Mouse (Mus musculus) adrenal gland, postnatal 36 days (tissue): ENCODE data around the gene Actrt2. TPM values are rescaled to one million over a fixed set of nuclear protein-coding genes. Genes with fewer than 3 reads are reported as not detected.
A peak's percentile ranks its signal among the peaks of the same experiment; 100 is the strongest.

ENCODE experiments used
- DNase-seq, 2 experiments: peaks; one replicate each; pipeline ENCODE4 v3.0.0; 2021; ENCODE audit warnings: mixed read lengths in 1 of 2
- total RNA-seq, 2 experiments: library from RNA; stranded (reverse); gene quantifications; 2 replicates each; pipeline ENCODE4 v1.2.3; 2021

Gene Actrt2
- total RNA-seq, 2 experiments from 2014 or later: not detected

DNA sequence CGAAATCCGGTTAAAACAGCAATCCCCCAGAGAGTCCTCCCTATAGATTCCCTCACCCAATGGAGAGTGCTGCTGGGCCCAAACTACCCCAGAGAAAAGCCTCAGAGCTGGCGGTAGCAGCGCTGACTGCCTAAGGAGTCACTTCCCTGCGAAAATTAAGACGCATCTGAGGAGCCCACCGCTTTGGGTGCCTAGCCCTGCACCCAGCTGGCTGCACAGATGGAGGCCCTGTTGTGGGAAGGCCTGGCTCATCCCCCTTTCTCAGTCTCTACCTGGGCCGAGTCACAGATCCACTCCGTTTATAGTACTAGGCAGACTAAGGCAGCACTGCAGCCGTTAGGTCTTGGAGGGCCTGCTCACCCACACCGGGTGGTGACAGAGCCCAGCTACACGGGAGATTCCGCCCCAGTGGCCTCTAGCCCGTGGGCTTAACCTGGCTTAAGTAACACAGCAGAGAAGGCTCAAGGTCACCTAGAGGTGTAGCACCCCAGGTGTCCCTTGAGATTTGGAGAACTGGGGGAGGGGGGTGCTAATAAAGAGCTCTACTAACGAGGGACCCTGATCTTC, 29.3 kb downstream of the Actrt2 start:
- no peak for DNase-seq

DNA sequence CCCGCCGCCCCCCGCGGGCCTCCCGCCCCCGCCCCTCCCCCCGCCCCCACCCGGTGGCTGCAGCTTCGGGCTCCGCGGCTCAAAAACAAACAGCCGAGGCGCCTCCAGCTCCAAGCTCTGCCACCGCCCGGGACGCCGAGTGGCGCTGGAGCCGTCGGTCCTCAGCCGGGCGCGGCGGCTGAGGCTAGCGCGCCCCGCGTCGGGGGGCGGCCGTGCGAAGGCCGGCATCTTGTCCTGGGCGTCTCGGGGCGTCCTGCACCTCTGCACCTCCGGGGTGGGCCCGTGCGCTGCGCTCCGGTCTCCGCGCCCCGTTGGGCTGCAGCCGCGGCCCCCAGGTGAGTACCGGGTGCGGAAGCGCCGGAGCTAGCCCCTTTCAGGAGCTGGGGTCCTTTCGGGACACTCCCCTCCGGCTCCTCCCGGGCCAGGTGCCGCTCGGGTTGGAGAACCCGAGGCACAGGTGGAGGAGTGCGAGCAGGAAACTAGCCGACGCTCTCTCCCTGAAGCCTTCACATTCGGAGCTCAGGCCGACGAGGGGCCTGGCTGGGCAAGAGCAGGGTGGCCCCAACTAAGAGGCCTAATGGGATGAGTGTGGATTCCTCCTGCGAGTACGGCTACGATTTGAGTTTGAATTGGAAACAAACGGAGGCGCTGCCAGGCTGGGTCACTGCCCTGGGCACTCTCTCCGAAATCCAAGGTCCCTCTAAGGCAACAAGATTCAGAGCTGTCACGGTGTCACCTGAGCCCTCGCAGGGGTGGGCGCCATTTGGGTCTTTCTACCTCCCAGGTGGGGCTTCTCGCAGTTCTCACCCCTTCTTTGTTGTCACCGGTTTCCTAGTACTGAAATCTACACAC, 30.0 kb downstream of the Actrt2 start:
- no peak for DNase-seq

DNA sequence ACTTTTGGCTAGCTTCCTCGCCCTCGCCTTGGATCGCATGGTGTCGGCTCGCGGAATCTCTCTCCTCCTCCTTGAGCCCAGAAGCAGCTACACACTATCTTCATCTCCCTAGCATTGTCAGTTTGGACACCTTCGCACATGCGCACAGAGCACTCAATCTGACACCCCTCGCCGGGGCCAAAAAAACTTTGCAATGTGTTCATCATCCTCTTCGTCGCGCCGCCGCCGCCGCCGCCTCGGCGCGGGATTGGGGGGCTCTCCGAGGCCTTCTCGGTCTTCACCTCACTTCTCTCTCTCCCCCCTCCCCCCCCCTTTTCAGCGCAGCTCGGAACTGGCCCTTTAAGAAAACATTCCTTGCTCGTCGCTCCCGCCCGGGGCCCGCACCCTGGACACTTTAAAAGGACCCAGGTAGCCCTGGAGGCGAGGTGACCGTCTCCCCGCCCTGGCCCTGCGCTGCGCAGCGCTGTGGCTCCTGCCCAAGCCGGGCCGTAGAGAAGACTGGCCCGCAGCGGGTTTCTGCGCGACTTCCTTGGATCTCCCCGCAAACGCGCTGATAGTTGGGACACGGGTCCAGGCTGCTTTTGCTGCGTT, 30.9 kb downstream of the Actrt2 start, which contains the start of gene Prdm16:
Gene Prdm16 (minus strand): TSS at position 153 of the 591 bp plus-strand sequence.
- peak; percentile 23 to 35 for DNase-seq

DNA sequence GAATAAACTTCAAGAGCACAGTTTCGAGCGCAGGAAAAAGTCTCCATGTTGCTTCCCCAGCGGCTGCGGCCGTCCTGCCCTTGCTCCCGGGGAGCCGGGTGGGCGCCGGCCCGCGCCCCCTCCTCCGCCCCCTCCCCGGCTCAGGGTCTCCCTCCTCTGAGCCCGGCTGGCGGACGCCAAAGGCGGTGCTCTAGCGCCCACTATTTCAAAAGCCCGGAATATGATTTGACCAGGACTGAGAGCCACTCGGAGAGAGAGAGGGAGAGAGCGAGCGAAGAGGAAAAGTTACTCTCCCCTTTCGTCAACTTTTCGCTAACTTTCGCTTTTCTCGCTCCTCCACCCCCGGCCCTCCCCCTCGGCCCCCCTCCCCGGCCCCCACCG, 31.6 kb downstream of the Actrt2 start:
- peak; percentile 30 to 36 for DNase-seq

DNA sequence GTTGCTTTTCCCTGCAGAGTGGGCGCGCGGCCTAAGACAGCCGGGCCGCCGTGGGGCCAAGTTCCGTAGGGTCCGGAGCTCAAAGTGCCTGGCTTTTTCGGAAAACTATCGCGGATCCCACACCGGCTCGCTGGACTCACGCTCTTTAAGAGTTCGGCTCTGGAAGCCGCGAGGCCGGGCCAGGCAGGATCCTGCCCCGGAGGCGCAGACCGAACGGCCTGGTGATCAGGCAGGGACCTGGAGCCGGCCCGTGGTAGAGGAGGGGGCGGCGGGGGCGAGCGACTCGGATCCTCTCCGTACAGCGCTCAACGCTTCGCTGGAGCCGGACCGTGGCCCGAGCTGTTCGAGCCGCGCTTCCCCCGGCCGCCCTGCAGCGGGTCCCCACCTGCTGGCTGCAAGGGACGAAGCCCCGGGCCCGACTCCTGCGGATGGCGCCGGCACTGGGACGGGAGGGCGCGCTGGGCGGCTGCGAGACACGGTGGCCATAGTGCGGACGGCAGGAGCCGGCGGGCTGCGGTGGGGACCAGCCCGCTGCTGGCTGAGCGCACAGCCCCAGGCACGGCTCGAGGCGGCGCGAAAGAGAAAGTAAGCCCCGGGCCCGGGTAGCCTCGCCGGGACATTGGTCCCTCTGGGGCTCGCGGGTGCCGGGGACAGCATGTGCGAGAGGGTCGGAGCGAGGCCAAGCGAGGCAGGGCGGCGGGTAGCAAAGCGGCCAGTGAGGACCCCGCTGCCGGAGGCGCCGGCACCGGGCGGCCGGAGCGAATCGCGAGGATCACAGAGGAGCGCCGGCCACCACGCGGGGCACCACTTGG, 32.2 kb downstream of the Actrt2 start:
- peak; percentile 41 to 57 for DNase-seq

DNA sequence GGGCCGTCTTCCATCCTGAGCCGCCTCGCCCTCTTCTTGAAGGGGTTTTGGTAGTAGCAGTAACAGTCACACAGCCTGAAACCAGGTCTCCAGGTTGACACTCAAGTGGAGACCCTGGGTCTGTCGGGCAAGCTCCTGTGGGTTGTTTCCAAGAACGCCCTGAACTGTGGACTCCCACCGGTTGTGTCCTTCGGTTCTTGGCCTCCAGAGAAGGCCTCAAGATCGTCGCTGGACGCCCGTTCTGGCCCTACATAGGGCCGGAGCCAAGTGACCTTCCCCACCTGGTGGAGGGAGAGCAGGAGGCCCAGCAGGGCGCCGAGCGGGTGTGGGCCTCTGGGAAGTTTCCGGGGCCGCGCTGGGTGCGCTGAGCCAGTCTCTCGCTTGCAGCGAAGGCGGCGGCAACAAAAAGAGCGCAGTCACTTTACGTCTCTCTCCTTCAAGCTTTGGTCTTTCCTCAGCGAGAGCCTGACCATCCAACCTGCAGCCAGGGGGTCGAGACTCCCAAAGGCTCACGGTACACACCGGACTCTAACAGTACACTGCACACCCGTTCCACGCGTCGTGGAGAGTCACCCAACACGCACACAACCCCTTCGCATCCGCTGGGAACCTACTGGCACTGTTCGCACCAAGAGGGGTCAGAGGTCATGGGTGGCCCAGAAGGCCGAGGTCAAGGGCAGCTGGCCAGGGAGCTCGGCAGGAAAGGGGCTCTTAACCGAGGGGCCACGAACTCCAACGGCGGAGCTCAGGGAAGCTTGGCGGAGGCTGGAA, 33.0 kb downstream of the Actrt2 start:
- peak in 1 of 2 experiments; percentile 30 for DNase-seq

DNA sequence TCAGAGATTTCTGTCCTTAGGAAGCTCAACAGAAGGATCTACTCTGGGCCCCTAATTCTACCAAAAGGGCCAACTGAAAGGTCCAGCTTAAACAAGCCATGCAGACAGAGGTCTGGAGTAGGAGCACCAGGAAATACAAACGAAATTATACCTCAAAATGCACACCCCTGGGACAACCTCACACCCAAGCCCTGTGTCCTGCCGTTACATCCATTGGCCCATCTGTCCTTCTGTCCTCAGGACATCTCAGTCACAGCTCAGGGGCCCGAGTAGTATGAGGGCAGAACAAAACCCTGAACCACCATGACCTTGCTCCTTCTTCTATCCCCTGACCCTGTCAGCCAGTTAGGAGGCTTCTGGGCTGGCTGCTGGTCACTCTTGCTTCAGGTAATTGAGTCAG, 33.7 kb downstream of the Actrt2 start:
- DNase-seq: no peak

DNA sequence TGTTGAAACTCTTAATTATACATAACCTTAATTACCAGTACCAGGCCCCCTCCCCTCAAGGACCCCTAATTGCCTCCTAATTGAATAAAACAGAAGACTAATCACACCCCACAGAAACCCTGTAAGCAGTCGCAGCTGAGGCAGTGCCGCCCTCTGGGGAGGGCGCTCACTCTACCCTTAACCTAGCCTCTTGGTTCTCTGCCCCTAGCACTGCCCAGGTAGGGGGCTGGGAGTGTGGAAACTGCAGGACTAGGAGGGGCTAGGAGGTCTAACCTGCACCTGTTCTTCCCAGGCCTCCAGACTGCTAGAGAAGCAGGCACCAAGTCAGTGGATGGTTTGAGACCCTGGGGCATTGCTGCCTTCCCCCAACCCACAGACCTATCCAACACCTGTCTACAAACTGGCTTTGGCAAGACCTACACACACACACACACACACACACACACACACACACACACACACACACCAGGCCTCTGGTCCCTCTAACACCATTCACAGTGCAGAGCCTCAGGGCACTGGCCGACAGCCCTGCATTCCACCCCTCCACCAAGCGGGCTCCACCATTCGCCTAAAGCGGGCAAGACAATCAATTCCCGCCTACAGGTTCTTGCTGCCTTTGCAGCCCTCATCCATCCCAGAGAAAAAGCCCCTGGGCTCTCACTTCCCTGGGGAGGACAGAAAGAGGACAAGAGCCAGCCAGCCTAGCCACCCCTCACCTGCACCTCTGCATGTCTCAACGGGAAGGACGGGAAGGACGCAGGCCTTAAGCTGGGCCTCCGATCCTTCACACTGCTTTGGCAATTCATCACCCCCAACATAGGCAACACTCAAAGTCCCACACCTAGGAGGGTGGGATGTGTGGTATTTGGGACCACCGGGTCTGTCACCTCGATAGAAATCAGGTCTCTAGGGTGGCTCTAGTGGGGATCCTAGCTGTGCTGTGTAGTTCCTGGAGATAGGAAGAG, 34.6 kb downstream of the Actrt2 start:
- DNase-seq: no peak

DNA sequence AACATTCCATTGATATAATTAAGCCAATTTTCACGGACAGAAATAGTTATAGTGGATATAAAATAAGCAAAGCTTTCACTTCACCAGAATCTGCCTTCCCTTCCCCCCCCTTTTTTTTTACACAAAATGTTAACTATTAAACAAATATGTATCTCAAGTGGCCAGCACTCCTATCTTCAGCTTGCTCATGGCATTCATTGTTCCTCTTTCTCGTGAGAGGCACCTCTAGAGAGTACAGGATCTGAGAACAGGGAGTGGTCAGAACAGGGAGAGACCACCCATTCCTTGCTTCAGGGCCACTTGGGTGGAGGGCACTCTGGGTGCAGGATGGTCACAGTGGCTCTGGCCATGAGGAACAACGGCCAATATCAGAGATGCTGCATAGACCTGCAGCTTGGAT, 36.9 kb downstream of the Actrt2 start:
- no peak for DNase-seq

GRCm38 (mm10) chr4:154627419-154628142, 40.1 kb downstream of the Actrt2 start:
- no peak for DNase-seq

- no peak for DNase-seq
Observed at GRCm38 (mm10) chr4:154626282-154626681, 41.4 kb downstream of the Actrt2 start.

- DNase-seq: no peak
Observed at GRCm38 (mm10) chr4:154625710-154626109, 42.0 kb downstream of the Actrt2 start.

DNA sequence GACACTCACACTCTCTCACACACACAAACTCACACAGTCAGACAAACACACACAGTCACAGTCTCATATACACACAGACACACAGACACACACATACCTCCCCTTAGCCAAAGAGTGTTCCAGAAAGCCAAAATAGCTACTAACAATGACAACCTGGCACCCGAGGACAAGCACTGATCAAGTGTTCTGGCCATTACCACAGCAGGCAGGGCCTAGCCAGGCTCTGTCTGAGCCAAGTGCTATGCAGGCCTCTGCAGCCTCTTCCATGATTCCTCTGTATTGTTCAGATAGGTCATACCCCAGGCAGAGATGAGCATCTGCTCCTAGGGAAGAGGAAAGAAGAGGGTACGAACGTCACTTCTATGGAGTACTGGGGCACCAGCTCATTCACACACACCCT, 44.4 kb downstream of the Actrt2 start:
- no peak for DNase-seq

- no peak for DNase-seq
Observed at GRCm38 (mm10) chr4:154622521-154622920, 45.1 kb downstream of the Actrt2 start.

Other genes starting within 250 kb of the Actrt2 start
- gene Prdm16, start 31.0 kb downstream of the Actrt2 start, total RNA-seq: 1 to 10 TPM; 4.2 to 6.4 TPM
- gene Ttc34, start 169.6 kb upstream of the Actrt2 start, total RNA-seq: under 1 TPM in 1 of 2 experiments, not detected in 1; 0.16 TPM
- 1 to 10 TPM in 1 of 2 experiments, under 1 TPM in 1; 0.26 to 4.1 TPM for gene Mmel1, start 201.7 kb upstream of the Actrt2 start, total RNA-seq
- gene Fam213b, start 231.3 kb upstream of the Actrt2 start, total RNA-seq: 100 to 1,000 TPM in 1 of 2 experiments, 10 to 100 TPM in 1; 42.9 to 150 TPM